Mouse (Mus musculus) adrenal gland, adult 8-10 months (tissue): Measurements from ENCODE around the gene Lmntd2. TPM values are rescaled to one million over a fixed set of nuclear protein-coding genes. Genes with fewer than 3 reads are reported as not detected.

Source experiments
- DNase-seq: peaks from one replicate; pipeline ENCODE4 v3.0.0; 2022
- microRNA-seq, 2 experiments: library from miRNA; unstranded; fragments of <30 nt; microRNA quantifications; one replicate each; pipeline ENCODE4 v1.2.0; 2022
- total RNA-seq, 4 experiments: library from RNA; stranded (reverse); gene quantifications; 2 replicates each; pipeline ENCODE4 v1.2.4; 2022

The Lmntd2 gene
- total RNA-seq, 4 experiments from 2014 or later = 0.12 to 0.94 (median 0.66) TPM

DNA sequence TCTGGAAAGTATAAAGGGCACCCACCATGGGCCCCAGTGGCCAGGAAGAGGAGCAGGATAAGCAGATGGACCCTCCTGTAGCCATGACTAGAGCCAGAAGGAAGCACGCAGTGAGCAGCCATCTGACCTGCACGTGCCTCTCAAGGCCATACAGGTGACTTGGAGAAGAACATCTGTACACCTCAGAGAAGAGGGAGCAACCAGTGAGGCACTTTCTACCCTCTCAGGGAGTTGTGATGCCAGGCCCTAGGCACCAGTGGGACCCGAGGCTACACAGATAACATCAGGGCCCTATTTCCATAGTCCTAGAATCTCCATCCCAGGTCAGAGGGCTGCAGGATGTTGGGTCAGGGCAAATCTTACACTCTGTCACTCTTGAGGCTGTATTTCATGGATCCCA, 23.7 kb downstream of the Lmntd2 start:
- DNase-seq = no peak

DNA sequence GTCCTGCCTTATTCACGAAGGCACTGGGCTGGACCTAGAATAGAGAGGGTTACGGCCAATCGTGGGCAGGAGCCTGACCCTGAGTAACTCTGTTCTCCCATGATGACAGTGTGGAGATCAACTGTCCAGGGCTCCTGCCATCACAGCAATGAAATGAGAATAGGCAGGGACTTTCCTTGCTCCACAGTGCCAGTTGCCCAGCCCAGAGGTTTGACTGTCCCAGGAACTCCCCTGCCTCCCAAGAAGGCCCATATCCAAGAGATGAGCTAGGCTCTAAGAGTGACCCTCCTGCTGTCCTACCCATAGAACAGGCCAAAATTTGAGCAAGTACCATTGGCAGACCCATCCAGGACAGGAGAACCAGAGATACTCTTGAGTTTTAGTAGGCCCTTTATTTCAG, 25.1 kb downstream of the Lmntd2 start:
- no peak for DNase-seq

DNA sequence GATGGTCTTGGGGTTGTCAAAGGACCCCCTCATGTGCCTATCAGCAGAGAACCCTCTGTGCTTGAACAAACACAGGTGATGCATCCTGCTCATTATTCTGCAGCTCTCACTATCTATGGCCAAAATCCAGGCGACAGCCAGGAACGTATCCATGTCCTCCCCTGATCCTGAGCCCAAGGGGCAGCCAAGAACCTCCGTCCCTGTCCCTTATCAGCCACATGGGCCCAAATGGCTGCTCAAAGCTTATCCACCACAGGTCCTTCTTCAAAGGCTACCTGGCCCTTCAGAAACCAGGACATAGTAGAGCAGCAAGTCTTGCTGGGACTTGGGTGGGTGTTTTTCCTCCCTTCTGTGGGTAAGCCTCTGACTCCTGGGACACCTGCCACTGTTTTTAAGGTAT, 25.7 kb downstream of the Lmntd2 start:
- DNase-seq = no peak

DNA sequence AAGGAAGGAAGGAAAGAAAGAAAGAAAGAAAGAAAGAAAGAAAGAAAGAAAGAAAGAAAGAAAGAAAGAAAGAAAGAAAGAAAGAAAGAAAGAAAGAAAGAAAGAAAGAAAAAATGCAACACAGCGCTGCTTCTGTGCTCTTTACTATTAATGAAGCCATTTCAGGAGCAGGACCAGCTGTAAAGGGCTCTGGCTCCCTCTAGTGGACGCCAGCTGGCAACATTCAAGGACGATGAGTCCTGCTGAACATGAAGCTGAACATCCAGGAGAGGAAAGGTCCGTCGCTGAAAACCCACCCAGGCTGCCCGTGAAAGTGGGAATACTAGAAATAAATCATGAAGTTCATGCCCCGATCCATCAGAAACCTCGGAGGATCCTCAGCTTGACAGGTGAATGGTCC, 37.7 kb downstream of the Lmntd2 start:
- peak; percentile 70 for DNase-seq

DNA sequence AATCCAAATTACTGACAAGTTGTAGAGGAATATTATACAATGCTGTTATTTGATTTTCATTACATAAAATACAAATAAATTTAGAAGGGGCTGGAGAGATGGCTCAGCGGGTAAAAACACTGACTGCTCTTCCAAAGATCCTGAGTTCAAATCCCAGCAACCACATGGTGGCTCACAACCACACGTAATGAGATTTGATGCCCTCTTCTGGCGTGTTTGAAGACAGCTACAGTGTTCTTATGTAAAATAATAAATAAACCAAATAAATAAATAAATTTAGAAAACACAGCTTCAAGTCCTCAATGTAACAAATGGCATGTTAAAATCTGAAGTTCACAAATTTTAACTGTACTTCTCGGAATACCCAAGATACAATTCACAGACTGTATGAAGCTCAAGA, 38.8 kb downstream of the Lmntd2 start:
- DNase-seq = no peak

DNA sequence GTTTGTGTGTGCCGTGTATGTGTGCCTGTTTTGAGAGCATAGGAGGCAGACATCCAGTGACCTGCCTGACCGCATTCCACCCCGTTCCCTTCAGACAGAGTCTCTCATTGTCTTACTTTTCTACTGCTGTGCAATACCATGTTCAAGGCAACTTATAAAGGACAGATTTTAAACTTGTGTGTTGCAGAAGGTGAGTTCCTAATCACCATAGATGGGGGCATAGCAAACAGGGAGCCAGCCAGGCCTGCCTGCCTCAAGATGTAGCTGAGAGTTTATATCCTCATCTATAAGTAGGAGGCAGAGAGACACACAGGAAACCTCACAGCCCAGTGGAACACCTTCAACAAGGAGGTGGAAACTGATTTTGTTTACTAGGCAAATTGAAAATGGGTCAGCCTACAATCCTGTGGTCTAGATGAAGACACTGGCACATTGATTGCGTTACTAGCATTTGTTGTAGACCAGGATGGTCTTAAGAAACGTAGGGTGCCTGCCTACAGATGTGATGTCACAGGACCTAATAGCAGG, 40.5 kb downstream of the Lmntd2 start:
- no peak for DNase-seq

DNA sequence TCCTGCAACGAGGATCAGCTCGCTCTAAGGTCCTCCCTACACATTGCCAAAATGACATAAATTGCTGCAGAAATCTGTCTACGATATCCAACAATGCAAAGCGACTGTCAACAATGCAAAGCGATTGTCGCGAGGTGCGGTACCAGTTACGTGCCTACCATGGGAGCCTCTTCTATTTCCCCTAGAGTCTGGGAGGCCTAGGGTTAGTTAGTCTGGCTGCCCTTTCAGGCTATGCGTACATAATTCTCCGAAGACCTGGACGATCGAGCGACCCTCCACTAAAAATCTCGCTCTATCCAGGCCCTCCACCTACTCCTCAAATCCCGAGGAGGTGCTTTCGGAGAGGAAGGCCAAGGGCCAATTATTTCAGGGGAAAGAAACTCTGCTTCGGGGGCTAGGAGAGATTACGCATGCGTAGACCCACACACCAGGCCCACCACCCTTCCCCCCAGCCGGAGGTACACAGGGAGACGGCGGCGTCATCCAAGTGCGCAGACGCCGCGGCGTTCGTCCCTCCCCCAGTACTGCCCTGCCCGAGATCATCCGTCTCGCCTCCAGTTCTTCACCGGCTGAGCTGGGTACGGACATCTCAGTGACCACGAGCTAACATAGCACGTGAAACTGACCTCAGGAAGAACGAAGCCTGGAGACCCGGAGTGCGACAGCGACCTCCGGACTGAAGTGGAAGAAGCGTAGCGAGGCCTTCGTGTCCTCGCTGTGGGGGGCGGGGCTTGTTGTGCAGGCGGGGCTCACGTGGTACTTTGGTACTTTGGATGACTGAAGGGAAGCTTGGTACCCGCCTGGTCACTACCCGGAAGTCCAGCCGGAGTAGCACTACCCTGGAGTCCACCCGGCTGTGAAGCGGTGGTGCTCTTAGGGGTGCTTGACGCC, 41.5 kb downstream of the Lmntd2 start, which contains the start of gene Rnh1:
Rnh1 (minus strand) TSS at position 742 of the 891 bp plus-strand sequence.
- peak; percentile 90 for DNase-seq

DNA sequence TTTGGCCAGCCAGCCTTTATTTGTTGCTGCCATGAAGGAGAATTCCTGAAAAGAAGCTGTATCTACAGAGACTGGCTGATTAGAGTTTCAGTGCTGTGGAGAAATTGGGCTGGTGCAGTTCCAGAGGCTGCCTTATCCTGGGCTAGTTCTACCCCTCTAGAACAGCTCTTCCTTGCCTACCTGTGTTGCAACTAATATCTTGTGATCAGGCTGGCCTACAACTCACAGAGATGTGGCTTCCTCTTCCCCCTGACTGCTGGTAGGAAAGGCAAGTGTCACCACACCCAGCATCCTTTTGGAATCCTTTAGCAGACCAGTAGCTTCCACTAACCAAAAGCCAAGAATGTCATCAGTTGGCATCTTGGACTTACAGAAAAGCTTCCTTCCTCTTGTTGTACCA, 44.0 kb downstream of the Lmntd2 start:
- DNase-seq = no peak

DNA sequence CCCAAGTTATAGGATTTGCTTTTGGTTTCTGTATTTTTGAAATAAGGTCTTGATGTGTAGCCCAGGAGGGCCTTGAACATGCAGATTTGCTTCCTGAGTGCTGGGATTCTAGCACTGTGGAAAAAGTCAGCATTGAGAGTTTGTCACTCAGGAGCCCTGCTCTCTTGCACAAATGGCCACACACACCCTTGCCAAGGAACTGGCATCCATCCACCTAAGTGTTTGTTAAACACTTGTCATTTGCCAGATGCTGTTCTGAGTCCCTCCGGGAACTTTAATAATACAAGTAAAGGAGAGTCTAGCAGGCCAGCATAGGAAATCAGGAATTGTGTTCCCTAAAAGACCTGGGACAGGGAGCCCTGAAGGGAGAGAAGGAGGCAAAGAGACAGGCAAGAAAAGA, 44.6 kb downstream of the Lmntd2 start:
- DNase-seq = no peak

DNA sequence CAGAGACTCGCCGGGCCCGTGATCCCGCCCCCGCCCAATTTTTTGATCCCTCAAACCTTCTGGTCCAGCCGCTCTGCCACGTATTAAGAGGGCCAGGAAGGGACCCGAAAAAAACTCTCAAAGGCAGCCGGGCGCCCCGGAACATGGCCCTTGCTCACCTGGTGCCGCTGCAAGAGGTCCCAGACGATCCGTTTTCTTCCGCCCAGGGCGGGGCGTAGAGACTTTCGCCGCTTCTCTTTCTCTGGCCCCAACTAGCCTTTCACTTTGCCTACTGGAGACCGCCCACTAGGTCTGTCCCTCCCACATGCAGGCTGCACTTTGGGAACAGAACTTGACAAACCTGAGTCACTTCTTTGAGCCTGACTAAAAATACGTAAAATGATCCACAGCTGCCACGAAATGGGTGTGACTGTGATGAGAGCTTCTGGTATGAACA, 45.3 kb downstream of the Lmntd2 start:
- peak; percentile 81 for DNase-seq

DNA sequence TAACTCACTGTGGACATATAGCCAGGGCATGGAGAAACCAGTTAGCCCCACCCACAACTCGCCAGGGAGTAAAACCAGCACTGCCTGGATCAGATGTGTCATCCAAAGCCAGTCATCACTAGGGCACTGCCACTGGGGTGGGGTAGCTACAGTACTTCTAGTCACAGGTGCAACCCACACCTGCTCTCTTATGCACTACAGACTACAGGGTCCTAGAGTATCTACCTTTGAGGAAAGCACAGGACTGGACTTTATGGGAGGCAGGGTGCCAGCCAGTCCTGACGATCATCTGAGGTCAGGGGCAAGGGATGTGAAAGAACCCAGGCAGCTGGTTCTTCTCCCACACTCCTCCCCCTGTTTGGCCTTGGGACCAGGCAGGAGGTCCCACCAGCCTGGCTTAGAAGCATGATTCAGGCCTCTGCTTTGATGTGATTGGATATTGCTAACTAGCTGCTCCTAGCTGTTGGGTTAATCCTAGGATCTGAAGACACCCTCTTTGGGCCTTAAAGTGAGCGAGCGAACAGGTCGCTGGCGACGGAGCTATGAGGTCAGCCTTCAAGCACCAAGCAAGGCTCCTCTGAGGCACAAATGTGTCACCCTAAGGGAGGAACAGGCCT, 45.9 kb downstream of the Lmntd2 start:
- DNase-seq = peak; percentile 82

DNA sequence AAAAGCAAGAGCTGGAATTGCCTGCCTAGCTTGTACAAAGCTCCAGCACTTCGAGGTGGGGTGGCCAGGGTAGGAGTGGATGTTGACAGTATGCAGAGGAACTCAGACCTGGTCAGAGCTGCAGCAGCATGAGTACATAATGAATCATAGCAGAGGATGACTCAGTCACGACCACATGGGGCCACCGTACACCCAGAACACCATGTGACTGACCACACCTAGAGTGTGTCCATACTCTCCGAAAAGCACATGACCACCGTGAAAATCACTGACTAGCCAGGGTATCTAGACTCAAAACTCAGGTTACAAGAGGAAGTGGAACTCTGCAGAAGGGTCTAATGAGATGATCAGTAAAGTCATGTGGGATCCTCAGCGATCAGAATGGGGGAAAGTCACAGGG, 49.0 kb downstream of the Lmntd2 start:
- DNase-seq = peak; percentile 68

DNA sequence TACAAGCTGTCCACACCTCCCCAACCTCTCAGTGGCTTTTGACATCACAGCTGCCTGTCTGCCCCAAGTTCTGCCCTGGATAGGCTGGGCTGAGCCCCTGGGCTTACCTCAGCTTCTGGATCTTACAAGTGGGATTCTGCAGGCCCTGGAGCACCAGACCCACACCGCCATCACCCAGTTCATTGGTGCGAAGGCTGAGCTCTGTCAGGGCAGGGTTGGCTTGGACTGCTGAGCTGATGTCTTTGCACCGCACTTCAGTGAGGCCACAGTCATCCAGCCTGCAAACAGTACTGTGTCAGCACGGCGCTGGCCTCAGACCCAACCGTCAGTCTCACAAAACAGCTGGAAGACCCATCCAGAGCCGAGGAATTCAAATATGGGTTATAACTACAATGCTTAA, 49.5 kb downstream of the Lmntd2 start:
- DNase-seq = no peak

Small RNAs within 50 kb of the gene (microRNA-seq; reads per million reads assigned to microRNA genes)
- 158 to 285 reads per million in 2 experiments for gene Mir210

Other genes starting within 250 kb of the Lmntd2 start
- 10 to 100 TPM; 10.6 to 14.0 (median 13.4) TPM for gene Ifitm1, start 246.9 kb downstream of the Lmntd2 start, total RNA-seq
- 100 to 1,000 TPM; 105 to 128 (median 116) TPM for gene Ifitm3, start 203.3 kb downstream of the Lmntd2 start, total RNA-seq
- gene Ifitm6, start 196.2 kb downstream of the Lmntd2 start, total RNA-seq = 1 to 10 TPM in 2 of 4 experiments, under 1 TPM in 1, not detected in 1; 0.81 to 1.5 (median 1.2) TPM
- gene Gm17387, start 184.9 kb downstream of the Lmntd2 start, total RNA-seq = not detected
- 1 to 10 TPM; 2.0 to 6.1 (median 2.7) TPM for gene B4galnt4, start 153.0 kb downstream of the Lmntd2 start, total RNA-seq
- gene Pkp3, start 135.9 kb downstream of the Lmntd2 start, total RNA-seq = 1 to 10 TPM; 1.6 to 3.1 (median 2.1) TPM
- 1 to 10 TPM; 4.2 to 5.8 (median 4.8) TPM for gene Sigirr, start 113.5 kb downstream of the Lmntd2 start, total RNA-seq
- under 1 TPM in 1 of 4 experiments, not detected in 3; 0.21 TPM for gene Ano9, start 96.3 kb downstream of the Lmntd2 start, total RNA-seq
- gene Ptdss2, start 91.7 kb downstream of the Lmntd2 start, total RNA-seq = 10 to 100 TPM; 36.4 to 46.7 (median 43.0) TPM
- gene Rnh1, start 41.2 kb downstream of the Lmntd2 start, total RNA-seq = 100 to 1,000 TPM; 339 to 382 (median 360) TPM
- gene Hras, start 20.1 kb downstream of the Lmntd2 start, total RNA-seq = 100 to 1,000 TPM in 1 of 4 experiments, 10 to 100 TPM in 3; 80.0 to 105 (median 92.6) TPM
- 10 to 100 TPM in 1 of 4 experiments, 1 to 10 TPM in 3; 6.6 to 12.1 (median 8.4) TPM for gene Lrrc56, start 19.9 kb downstream of the Lmntd2 start, total RNA-seq
- gene Rassf7, start 1.8 kb upstream of the Lmntd2 start, total RNA-seq = 1 to 10 TPM; 5.6 to 7.7 (median 6.3) TPM
- 10 to 100 TPM; 79.8 to 92.9 (median 84.3) TPM for gene Phrf1, start 14.7 kb upstream of the Lmntd2 start, total RNA-seq
- gene Irf7, start 52.4 kb upstream of the Lmntd2 start, total RNA-seq = 10 to 100 TPM in 2 of 4 experiments, 1 to 10 TPM in 2; 7.0 to 10.7 (median 9.4) TPM
- 1 to 10 TPM; 2.3 to 5.5 (median 3.2) TPM for gene Cdhr5, start 62.7 kb upstream of the Lmntd2 start, total RNA-seq
- gene Sct, start 65.1 kb upstream of the Lmntd2 start, total RNA-seq = under 1 TPM in 1 of 4 experiments, not detected in 3; 0.67 TPM
- gene Drd4, start 77.9 kb upstream of the Lmntd2 start, total RNA-seq = 1 to 10 TPM in 1 of 4 experiments, under 1 TPM in 1, not detected in 2; 0.40 to 1.3 TPM
- 10 to 100 TPM; 27.1 to 47.4 (median 36.7) TPM for gene Deaf1, start 113.6 kb upstream of the Lmntd2 start, total RNA-seq
- gene Tmem80, start 113.7 kb upstream of the Lmntd2 start, total RNA-seq = 10 to 100 TPM; 31.4 to 46.6 (median 34.8) TPM
- 1 to 10 TPM; 2.0 to 2.9 (median 2.3) TPM for gene Eps8l2, start 124.8 kb upstream of the Lmntd2 start, total RNA-seq
- 100 to 1,000 TPM; 429 to 671 (median 576) TPM for gene Taldo1, start 178.1 kb upstream of the Lmntd2 start, total RNA-seq
- gene Gatd1, start 200.1 kb upstream of the Lmntd2 start, total RNA-seq = 10 to 100 TPM; 38.9 to 52.2 (median 47.6) TPM
- 1 to 10 TPM; 1.5 to 2.6 (median 2.1) TPM for gene Cend1, start 215.4 kb upstream of the Lmntd2 start, total RNA-seq
- 100 to 1,000 TPM in 3 of 4 experiments, 10 to 100 TPM in 1; 86.7 to 109 (median 104) TPM for gene Slc25a22, start 223.8 kb upstream of the Lmntd2 start, total RNA-seq
- gene Pidd1, start 229.9 kb upstream of the Lmntd2 start, total RNA-seq = 1 to 10 TPM; 1.0 to 2.3 (median 1.4) TPM
- 1,000 to 10,000 TPM in 3 of 4 experiments, 100 to 1,000 TPM in 1; 998 to 1,129 (median 1,024) TPM for gene Rplp2, start 233.3 kb upstream of the Lmntd2 start, total RNA-seq
- 100 to 1,000 TPM; 256 to 532 (median 452) TPM for gene Pnpla2, start 241.1 kb upstream of the Lmntd2 start, total RNA-seq
- 10 to 100 TPM; 11.7 to 21.1 (median 18.7) TPM for gene Cracr2b, start 247.0 kb upstream of the Lmntd2 start, total RNA-seq